Mouse (Mus musculus) liver, embryonic 14.5 days (tissue): ENCODE results near the gene Arhgap5.

ENCODE experiments used
- CTCF ChIP-seq: IDR thresholded peaks from 2 replicates; pipeline ENCODE4 v1.5.1; 2016; ENCODE audit warnings: antibody characterized with exemption, low read depth, control low read depth
- EP300 ChIP-seq: IDR thresholded peaks from 2 replicates; pipeline ENCODE4 v1.6.1; 2016; ENCODE audit warnings: antibody characterized with exemption, low read depth

DNA sequence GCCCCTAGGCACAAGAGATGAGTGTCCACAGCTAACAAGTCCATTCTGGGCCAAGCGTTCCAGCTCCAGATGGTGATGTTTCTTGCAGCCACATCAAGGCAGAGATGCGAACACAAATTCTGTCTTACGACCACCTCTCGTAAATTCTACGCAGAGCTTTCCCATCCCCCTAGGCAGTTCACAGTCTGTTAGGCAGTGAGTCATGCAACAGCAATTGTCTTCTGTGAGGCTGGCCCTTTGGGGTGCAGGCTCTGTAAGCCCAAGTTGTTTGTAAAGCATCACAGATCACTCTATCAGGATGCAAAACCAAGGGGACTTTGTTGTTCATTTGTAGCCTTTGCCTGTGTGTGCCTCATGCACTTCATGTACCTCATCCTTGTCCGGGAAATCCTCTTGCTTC, 27.7 kb upstream of the Arhgap5 start:
- TF ChIP-seq CTCF = no peak
- no peak for TF ChIP-seq EP300
